Mouse (Mus musculus): Measurements from ENCODE around the gene Cdc42se1. TPM values are rescaled to one million over a fixed set of nuclear protein-coding genes. Genes with fewer than 3 reads are reported as not detected.

Gene Cdc42se1
- total RNA-seq, 2 experiments from 2014 or later: 72.0 to 73.0 TPM

DNA sequence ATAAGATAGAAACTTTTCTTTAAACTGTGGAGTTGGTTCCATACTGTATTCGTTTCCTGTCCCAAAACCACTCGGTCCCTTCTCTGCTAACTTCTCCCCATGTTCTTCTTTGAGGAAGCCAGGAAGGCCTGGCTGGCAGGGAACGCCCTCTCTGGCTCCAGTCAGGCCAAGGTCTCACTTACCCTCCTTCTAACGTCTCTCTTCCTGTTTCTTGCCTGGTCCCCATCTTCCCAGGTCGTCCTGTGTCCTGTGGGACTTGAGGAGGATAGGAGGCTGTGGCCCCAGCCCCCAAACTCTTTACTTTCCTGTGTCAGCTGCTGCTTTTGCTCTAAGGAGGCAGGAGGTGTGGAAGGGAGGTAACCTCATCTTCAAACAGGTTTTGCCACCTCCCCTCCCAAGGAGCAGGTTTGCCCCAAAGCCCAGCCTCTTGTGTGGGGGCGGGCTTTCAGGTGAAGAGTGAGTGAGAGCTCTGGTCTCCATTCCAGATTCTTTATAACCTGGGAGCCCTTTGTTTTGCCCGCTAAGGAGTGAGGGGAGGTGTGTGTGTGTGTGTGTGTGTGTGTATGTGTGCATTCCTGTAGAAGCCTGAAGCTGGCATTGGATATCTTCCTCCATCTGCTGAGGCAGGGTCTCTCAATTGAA, 22.4 kb downstream of the Cdc42se1 start, which contains the start of gene Bnipl:
Gene Bnipl, minus strand, starts transcription at position 411 of the 642 bp plus-strand sequence.
- no peak for DNase-seq

DNA sequence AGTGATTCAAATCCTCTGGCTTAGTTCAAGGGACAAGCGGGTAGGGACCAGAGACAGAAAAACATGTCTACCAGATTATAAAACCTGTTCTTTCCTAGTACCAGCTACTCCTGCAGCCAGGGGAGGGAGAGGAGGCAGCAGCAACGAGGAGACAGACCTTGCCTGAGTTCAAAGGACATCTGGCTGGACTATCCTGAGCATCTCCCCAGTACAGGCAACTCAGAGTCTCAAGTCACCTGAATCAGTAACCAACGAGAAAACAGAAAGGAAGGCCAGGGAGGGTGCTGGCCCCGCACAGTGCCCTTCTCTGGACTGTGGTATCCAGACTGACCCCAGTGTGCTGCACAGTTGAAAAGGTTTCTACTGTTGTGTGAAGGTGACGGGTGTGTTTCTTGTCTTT, 28.4 kb downstream of the Cdc42se1 start:
- DNase-seq: no peak

DNA sequence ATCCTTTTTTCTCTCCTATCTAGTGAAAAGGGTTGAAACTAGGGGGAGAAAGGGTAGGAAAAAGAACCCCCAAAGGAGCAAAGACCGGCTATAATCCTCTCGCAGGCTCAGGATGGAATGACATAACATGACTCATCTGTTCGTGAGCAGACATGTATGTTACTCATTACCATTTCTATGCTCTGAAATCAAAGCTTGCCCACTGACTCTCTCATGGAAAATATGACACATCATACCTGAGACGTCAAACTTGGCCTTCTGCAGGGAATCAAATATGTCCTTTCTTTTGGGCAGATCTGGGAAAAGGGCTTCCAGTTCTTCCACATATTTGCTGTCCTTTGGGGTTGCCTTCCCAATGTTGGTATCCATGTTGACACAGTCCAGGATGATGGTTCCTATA, 33.4 kb downstream of the Cdc42se1 start:
- DNase-seq: no peak

DNA sequence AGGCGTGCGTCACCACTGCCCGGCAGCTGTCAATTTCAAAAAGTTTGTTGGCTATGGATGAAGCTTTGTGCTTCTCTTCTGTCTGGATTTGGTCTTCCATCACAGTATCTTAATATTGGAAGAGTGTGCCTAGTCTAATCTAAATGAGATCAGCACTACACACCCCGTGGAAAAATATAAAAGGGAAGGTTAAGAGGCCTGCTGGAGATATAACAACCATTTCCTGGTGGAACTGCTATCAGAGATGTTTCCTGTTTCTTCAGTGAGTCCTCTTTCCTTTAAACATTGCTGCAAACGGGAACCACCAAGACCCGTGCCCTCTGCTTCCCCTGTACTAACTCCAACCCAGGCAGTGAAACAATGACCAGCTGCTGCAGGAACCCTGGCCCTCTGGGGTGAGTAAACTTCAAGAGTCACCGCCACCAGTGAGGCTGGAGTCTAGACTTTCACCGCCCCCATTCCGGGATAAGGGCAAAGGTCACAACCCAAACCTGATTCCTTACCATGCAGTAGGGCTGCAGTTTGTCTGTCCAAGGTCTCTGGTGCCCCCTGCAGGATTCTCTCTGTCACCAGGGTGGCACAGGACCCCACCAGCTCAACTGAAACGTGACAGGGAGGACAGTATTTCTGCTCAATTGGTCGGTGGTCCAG, 34.7 kb downstream of the Cdc42se1 start:
- peak; percentile 32 to 45 for DNase-seq

DNA sequence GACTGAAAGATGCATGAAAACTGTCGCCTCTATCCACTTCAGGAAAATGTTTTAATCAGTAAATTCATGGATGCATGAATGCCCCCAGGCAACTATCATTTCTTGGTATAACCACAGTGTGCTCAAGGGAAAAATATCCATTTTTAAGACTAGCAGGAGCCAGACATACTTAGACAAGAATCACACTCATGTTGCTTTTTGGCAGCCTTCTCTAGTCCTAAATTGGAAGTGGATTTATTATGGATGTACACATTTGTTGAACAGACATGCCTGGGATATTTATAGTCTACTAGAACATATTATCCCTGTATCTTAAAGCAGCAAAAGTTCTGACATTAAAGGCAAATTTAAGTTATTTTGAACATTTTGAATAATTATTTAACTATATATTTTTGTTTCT, 36.2 kb downstream of the Cdc42se1 start:
- no peak for DNase-seq

DNA sequence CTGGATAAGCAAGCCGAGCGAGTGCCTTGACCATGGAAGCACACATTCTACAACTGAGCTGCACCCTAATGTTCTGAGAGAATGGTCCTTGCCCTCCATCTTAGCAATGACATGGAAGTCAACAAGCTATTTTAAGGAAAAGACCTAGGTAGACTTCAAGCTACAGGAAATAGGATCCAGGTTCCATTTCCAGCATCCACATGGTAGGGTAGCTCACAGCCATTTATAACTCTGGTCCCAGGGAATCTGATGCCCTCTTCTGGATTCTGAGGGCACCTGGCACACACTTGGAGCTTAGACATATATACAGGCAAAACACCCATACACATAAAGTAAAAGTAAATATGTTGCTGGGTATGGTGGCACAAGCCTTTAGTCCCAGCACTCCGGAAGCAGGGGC, 37.5 kb downstream of the Cdc42se1 start:
- DNase-seq: no peak

DNA sequence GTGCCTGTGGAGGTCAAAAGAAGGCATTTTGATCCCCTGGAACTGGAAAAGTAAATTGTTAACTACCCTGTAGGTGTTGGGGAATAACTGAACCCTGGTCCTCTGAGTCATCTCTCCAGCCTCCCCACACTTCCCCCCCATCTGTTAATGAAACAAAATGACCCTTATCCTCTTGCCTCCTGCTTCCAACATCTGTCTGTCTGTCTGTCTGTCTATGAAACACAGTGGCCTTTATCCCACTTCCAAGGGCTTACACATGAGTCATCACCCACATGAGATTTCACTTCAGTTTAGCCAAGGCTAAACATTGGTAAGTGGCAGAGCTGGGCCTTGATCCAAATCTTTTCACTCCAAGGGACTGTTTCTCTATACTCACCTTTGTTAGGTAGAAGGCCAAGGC, 39.3 kb downstream of the Cdc42se1 start:
- DNase-seq: no peak

DNA sequence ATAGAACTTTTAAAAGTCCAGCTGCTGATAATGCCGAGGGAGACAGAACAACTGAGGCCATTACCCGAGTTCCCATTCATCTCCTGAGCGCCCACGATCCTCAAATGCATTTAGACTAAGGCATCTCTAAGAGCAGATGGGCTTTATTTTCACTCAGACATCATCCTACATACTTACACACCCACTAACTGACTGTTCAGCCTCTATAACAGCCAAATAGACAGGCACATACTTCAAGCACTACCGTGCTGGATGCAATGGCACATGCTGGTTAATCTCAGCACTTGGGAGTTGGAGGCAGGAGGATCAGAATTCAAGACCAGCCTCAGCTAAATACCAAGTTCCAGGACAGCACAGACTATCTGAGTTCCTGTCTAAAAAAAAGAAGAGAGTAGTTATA, 41.3 kb downstream of the Cdc42se1 start:
- DNase-seq: no peak

DNA sequence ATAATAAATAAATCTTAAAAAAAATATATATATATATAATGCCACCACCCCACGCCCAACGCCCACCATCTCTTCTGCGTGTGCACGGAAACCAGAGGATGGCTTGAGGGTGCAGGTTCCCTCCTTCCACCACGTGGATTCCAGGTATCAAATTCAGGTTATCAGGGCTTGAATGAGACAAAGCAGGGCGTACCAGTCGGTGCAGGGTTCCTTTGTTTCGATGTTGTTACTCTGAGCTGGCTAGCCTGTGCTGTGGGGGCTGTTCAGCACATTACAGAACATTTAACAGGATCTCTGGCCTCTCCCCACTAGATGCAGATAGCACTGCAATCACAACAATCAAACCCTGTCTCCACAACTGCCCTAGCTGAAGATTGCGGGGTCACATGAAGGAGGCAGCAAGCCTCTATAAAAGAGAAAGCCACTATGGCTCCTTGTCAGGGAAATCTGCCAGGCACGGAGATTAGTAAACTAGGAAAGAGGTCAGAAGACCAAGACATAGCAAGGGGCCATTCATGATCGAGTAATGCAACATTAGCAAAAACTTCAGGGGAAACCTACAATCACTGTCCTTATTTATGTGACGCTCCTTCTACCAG, 42.3 kb downstream of the Cdc42se1 start:
- no peak for DNase-seq

DNA sequence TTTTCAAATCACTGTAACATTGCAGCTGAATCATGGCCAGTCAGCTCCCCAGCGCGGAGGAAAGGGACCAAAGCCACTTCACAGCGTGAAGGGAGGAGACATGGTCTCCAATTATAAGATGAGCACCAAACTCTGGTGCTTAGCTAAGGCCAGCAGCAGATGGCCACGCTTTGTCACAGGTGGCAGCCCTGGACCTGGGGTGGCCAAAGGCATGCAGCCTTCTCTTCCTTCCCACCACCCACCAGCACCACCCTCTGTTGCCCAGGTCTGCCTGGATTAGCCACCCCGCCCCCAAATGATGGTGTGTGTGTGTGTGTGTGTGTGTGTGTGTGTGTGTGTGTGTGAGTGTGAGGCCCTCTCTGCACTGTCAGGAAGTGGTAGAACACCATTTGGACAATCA, 44.9 kb downstream of the Cdc42se1 start:
- no peak for DNase-seq

DNA sequence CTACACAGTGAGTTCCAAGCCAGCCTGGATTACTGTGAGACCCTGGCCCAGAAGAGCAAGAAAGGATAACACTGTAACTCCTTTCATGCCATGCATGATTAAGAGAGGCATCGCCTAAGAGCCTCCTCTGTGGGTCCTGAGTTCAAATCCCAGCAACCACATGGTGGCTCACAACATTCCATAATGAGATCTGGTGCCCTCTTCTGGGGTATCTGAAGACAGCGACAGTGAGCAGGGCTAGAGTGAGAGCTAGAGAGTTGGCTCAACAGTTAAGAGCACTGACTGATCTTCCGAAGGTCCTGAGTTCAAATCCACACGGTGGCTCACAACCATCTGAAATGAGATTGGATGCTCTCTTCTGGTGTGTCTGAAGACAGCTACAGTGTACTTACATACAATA, 45.9 kb downstream of the Cdc42se1 start:
- no peak for DNase-seq

DNA sequence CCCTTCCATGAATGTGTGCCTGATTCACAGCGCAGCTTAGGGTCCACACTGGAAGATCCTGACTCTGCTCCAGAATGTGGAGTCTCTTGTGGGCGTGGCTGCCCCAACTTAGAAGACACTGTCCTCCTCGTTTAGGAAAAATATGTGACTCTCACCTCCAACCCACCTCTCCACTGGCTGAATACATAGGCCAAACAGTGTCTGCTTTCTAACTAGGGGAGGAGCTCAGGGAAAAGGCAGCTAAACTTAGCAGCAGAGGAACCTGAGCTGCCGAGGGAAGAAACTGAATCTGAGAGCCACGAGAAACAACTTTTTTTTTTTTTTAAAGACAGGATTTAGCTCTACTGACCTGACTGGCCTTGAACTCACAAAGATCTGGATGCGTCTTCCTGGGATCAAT, 46.6 kb downstream of the Cdc42se1 start:
- no peak for DNase-seq

DNA sequence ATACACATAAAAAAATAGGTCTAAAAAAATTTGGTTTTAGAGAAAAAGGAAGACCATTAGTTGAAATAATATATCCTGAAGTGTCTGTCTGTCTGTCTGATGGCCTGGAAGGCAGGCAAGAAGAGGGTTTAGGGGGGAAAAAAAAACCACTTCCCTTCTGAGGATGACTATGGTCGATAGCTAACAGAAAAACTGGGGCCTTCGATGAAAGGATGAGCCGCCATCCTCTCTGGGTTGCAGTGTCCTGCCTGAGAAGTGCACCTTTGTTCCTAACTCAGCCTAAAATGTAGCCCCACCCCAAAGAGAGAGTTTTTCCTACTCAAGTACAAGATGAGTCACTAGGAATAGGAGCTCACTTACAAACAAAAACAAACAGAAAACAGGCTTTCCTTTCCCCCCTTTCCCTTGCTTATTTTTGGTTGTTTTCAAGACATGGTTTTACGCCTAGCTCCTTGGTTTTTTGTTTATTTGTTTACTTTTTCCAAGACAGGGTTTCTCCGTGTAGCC, 47.9 kb downstream of the Cdc42se1 start:
- DNase-seq: no peak

DNA sequence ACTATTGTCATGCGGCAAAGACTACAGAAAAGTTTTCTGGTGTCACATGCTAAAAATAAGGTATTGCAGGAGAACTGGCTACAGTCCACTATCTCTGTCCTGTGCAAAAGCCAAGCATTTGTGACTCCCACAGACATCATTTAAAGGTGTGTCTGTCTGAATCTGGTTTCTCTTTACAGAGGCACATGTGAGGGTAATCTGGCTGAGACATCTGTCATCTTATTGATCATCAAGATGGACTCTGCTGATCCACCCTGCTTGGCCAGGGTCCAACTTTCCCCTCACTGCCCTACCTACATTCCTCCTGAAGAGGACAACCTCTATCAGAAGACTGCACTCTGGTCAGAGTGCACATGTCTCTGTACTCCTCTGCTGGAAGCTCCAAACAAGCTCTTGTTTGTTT, 48.6 kb downstream of the Cdc42se1 start:
- no peak for DNase-seq

DNA sequence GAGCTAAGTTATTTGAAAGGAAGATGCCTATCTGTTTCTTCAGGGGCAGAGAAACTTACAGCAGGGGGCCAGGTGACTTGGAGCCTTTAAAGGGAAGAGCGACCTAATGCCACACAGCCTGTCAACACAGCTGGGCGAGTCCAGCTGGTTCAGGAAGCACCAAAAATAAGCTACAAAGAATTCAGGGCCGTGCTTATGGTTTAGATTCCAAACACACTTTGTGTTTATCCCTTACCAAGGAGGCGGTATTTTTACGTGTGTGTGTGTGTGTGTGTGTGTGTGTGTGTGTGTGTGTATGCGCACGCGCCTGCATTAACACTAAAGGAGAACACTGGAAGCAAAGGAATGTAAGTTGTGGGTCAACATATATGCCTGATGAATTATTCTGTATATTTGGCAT, 52.2 kb downstream of the Cdc42se1 start:
- no peak for DNase-seq

DNA sequence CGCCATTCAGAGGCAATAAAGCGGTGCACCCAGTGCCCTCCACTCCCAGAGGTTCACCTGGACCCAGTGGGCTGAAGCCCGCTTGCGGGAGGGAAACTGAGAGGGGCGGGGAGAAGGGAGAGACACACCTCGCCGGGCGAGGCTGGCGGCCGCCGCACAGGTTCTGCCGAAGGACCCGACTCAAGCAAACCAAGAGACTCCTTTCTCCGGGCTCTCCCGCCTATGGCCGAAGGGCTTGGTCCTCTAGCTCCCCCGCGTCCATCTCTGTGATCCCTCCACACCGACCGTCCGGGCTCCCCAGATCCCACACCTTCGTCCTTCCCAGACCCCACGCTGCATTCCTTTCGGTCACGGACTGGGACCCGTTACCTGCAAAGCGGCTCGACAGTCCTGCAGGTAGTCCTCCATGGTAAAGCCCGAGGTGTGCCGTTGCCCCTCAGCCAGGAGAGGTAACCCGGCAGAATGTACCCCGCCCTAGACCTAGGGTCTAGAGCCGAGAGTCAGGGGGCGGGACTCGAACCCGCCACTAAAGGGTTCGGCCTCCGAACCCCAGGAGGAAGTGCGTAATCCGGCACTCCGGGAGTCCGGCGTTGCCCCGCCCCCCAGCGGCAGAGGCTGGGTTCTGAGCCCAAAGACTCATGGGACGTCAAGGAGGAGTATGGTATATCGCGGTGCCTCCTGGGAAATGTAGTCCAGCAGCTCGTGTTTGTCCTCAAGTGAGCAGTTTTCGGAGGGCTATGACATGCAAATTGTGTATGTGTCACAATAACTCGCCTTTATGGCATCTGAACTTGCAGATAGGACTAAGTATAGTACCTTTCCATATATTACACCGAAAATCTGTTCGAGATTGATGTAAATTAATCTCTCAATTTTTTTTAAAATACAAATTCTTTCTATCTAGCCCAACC, 52.9 kb downstream of the Cdc42se1 start, which contains the start of the genes Mindy1 and Prune1:
Gene Mindy1, plus strand, starts transcription at position 130 of the 911 bp plus-strand sequence.
Gene Prune1, minus strand, starts transcription at position 861 of the 911 bp plus-strand sequence.
- DNase-seq: peak; percentile 97 to 98

DNA sequence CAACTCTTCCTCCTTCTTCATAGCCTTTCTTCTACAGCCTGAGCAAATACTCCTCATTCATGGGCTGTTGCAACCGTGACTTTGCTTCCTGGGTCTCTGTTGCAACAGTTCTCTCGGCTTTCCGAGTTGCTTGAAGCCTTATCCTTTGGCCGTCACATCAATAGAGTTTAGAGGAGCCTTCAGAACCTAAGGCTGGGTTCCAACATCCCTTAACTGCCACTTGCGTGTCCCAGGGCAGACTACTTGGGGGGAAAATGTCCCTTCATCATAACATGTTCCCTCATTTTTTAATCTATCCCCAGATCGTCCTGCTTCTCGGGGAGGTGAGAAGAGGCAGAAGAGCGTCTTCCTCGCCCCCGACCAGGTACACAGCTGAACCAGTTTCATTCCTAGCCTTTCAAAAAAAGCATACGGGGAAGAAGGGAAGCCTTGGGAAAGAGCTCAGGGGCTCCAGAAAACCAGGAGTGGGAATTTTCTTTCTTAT, 53.9 kb downstream of the Cdc42se1 start:
- DNase-seq: peak in 1 of 2 experiments; percentile 18

DNA sequence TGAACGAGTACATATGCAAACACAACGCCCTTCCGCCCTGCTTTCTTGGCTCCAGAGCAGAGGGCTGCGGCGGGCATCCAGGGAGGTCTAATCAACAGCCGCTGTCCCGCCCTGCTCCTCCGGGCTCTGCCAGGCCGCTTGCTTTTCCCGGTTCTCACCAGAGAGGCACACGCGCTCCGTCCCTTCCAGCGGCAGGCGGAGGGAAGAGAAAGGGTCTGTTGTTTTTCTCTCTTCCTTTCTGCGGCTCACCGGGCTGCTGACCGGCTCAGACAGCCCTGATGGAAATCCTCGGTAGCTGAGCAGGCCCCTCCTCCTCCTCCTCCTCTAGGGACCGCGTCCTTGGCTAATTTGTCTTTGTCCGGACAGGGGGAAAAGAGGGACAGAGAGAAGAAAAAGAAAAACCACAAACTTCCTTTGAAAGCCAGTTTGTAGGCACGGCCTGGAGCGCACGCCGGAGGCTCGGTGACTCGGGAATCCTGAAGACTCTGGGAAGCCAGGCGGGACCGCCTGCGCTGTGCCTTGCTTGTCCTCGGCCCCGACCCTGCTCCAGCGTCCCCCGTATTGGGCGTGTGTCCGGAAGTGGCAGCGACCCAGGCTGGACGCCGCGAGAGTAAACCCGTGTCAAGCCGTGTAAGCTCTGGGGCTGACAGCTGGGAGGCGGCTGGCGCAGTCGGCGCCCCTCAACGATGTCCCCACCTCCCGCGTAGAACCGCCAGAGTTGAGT, 54.5 kb downstream of the Cdc42se1 start:
- peak; percentile 67 to 75 for DNase-seq

DNA sequence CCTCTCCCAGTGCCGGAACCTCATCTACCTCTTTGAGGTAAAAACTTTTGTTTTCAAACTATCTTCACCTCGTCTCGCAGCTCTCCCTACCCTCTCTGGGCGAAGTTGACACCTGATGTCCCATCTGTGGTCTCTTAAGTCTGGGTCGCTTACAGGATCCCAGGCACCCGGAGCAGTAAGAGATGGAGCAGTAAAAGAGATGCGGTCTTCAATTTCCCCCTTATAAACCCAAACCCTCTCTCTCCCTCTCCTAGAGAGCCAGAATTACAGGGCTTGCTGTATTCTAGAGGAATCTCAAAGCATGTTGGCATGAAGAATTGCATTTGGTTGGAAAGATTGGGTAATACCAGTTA, 55.0 kb downstream of the Cdc42se1 start:
- DNase-seq: no peak

DNA sequence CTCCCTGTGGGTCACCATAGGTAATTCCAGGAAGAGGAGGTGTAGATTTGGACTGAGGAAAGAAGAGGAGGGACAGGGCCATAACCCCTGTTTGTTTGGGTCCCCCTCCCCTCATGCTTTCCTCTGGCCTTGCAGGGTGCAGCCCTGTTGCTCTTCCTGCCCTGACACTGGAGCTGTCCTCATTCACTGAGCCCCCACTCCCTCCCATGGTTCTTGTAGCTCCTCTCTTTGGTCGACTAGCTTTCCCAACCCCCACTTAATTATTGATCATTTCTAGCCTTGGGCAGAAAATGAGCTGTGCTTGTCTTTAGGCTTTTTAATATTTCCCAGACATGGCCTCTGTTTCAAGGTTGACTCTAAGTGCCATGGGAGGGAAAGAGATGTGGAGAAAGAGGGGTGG, 55.5 kb downstream of the Cdc42se1 start:
- DNase-seq: no peak

DNA sequence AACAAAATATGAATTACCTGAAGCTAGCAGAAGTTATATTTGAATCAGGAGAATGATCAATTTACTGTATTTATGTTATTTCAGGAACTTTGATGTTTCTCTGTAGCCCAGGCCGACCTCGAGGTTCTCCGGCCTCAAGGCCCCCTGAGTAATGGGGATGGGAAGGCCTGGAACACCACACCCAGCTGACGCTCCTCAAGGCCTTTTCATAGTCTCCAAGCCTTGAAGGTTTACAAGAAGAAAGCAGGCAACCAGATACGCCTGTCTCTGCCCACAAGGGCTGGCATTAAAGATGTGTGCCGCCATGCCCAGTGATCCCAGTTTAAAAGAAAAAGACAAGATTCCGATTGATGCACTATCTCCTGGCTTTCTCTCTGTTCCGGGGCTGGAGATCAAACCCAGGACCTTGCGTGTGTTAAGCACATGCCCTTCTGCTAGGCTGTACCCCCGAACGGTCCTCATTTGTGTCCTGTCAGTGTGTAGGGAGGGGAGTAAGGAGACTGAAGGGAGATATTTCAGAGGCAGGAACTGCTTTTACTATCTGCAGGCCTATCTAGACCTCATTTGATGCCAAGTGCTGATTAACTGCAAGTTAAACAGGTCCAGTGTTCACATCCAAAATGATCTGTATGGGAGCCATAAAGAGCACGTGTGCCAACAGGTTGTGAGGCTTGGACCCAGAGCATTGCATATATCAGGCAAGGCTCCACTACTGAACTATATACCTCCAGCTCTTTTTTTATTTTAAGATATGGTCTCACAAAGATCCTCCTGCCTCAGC, 56.2 kb downstream of the Cdc42se1 start:
- no peak for DNase-seq

All from layer of hippocampus, postnatal 36 days (tissue).